Mouse (Mus musculus) E14TG2a.4 (cell line): ENCODE data around the gene Polr1e.

ENCODE experiments used
- CTCF ChIP-seq: conservative IDR thresholded peaks from 2 replicates; pipeline ENCODE4 v1.5.1; 2014; ENCODE audit warnings: low read length
- NANOG ChIP-seq: IDR thresholded peaks from 2 replicates; pipeline ENCODE4 v1.6.1; 2014; ENCODE audit warnings: borderline replicate concordance, low read length, mixed read lengths
- POU5F1 ChIP-seq: IDR thresholded peaks from 2 replicates; pipeline ENCODE4 v1.6.1; 2014; ENCODE audit warnings: low read length, borderline replicate concordance

DNA sequence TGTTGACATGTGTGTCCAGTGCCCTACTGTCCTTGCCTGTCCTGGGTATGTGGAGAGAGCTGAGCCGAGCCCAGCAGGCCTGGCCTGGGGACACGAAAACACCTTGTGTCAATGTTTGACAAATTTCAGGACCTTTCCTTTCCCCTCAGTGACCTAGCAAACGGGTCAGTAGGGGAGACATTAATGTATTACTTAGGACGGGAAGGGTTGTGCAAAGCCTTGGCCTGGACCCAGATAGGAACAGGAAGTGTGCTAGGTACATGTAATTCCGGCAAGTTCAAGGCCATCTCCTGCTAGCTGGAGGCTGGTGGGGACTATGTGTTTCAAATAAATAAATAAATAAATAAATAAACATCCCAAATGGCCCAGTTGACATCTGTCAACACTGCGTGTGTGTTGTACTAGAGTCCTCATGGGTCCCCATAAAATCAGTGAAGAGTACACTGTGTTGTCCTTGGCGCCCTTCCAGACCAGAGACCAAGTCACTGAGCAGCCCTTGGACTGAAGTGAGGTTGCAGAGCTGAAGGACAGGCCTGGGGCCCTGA is 38.5 kb upstream of the Polr1e start:
- TF ChIP-seq CTCF (no peak), POU5F1 (no peak), NANOG (no peak)
